Mouse (Mus musculus) liver, embryonic 15.5 days (tissue): ENCODE measurements around the gene Pecam1. TPM values are rescaled to one million over a fixed set of nuclear protein-coding genes. Genes with fewer than 3 reads are reported as not detected.
A peak's percentile ranks its signal among the peaks of the same experiment; 100 is the strongest.
"Not testable (repeated sequence)": the region's sequence is repeated elsewhere in the genome, so short reads cannot be mapped to it uniquely, and the experiment has no call there.

Experiments used
- ATAC-seq: fragments of 200-750 bp; cut with Nextera tagmentation; 2 replicates; pipeline ENCODE4 v1.8.0; 2017; ENCODE audit warnings: moderate number of reproducible peaks, mild to moderate bottlenecking, moderate library complexity; ENCODE audit not compliant: insufficient read depth
- H3K27ac ChIP-seq: fragments of 300-500 bp; sonication (generic); replicated peaks from 2 replicates; pipeline ENCODE4 v1.5.1; 2015; ENCODE audit warnings: mild to moderate bottlenecking, inconsistent platforms
- H3K27me3 ChIP-seq: fragments of 300-500 bp; sonication (generic); 2 replicates; pipeline ENCODE4 v1.6.1; 2015; ENCODE audit warnings: mild to moderate bottlenecking, inconsistent platforms
- H3K36me3 ChIP-seq: fragments of 300-500 bp; sonication (generic); replicated peaks from 2 replicates; pipeline ENCODE4 v1.6.1; 2015; ENCODE audit warnings: moderate library complexity, mild to moderate bottlenecking, inconsistent platforms
- H3K4me1 ChIP-seq: fragments of 300-500 bp; sonication (generic); replicated peaks from 2 replicates; pipeline ENCODE4 v1.6.1; 2015; ENCODE audit warnings: inconsistent platforms
- H3K4me2 ChIP-seq: fragments of 300-500 bp; sonication (generic); 2 replicates; pipeline ENCODE4 v1.6.1; 2015; ENCODE audit warnings: moderate library complexity, mild to moderate bottlenecking, inconsistent platforms
- H3K4me3 ChIP-seq: fragments of 300-500 bp; sonication (generic); replicated peaks from 2 replicates; pipeline ENCODE4 v1.5.1; 2015; ENCODE audit warnings: mild to moderate bottlenecking, inconsistent platforms
- H3K9ac ChIP-seq: fragments of 300-500 bp; sonication (generic); 2 replicates; pipeline ENCODE4 v1.6.1; 2015; ENCODE audit warnings: moderate library complexity, mild to moderate bottlenecking, inconsistent platforms
- H3K9me3 ChIP-seq: fragments of 300-500 bp; sonication (generic); replicated peaks from 2 replicates; pipeline ENCODE4 v1.6.1; 2016; ENCODE audit warnings: inconsistent platforms
- WGBS: fragments of 180-500 bp; shearing (Covaris S2); methylation state at CpG from one replicate; pipeline ENCODE4 v1.1.7; 2015; ENCODE audit warnings: mixed read lengths; ENCODE audit not compliant: insufficient replicate concordance; 5-methylcytosine and 5-hydroxymethylcytosine counted together
- polyA plus RNA-seq: library from polyadenylated mRNA; unstranded; fragments of >200 nt; fragmentation: Nextera tagmentation; extraction: Ambion mirVana; gene quantifications from 2 replicates; pipeline ENCODE4 v1.2.1, GENCODE M21; 2015

Gene Pecam1
- polyA plus RNA-seq, 1 experiment from 2014 or later: 7.0 TPM

DNA sequence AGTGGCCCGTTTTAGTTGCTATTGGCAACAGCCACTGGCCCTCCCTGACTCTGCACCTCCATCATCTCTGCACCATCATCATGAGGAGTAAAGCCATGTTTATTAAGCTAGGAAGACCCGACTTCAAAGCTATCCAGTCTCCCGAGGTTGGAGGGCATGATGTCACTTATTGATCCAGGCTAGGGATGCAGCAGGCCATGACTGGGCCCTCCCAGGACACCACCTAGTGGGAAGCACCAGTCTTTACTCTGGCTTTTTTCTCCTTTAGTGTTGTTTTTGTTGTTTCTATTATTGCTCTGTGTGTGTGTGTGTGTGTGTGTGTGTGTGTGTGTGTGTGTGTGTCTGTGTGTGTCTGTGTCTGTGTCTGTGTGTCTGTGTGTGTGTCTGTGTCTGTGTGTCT is 124.9 kb downstream of the Pecam1 start:
- ATAC-seq: no peak
- no peak overlapping the region for H3K4me3 ChIP-seq
- 35% methylated on average over 3 of the region's 3 CpGs for WGBS
- H3K9ac ChIP-seq: no peak overlapping the region
- no peaks in the 10 kb centered on the region for H3K36me3 ChIP-seq
- no peaks in the 10 kb centered on the region for H3K4me1 ChIP-seq
- H3K27ac ChIP-seq: no peak overlapping the region
- no peak overlapping the region for H3K4me2 ChIP-seq
- H3K27me3 ChIP-seq: no peaks in the 10 kb centered on the region
- no peaks in the 10 kb centered on the region for H3K9me3 ChIP-seq

DNA sequence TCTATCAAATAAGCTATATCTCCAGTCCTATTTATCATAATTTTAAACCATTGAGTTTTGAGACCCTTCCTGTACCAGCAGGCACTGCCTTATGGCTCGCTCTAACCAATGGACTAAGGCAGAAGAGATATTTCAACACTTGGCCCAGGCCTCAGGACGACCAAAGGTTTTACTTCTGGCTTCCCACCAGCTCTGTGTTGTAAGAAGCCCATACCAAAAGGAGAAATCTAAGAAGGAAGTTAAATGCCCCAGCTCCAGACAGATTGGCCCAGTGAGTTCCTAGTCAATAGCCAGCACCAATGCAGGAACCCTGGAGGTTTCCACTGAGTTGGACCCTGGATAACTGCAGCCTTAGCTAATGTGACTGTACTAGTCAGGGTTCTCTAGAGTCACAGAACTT is 126.8 kb downstream of the Pecam1 start:
- Histone ChIP-seq H3K4me2 (no peak overlapping the region), H3K27ac (no peak overlapping the region; the same call in 1 of the 2 replicates), H3K9me3 (no peaks in the 10 kb centered on the region), H3K9ac (no peak overlapping the region), H3K4me3 (no peak overlapping the region), H3K27me3 (0 out of 2 replicates have a peak, but pooled peaks cover 5% of the 10 kb centered on the region), H3K36me3 (no peaks in the 10 kb centered on the region), H3K4me1 (peaks cover 3% of the 10 kb centered on the region; the same call in 1 of the 2 replicates)
- 46% methylated on average over 2 of the region's 2 CpGs for WGBS
- ATAC-seq: no peak

- WGBS: 34% methylated on average over 8 of the region's 8 CpGs
- H3K9ac ChIP-seq: no peak overlapping the region
- H3K27ac ChIP-seq: no peak overlapping the region
- 0 out of 2 replicates have a peak, but pooled peaks cover 5% of the 10 kb centered on the region for H3K27me3 ChIP-seq
- peaks cover 3% of the 10 kb centered on the region; the same call in 1 of the 2 replicates for H3K4me1 ChIP-seq
- no peaks in the 10 kb centered on the region for H3K36me3 ChIP-seq
- no peak overlapping the region for H3K4me3 ChIP-seq
- H3K4me2 ChIP-seq: no peak overlapping the region
- ATAC-seq: no peak
- H3K9me3 ChIP-seq: no peaks in the 10 kb centered on the region
Measured at GRCm38 (mm10) chr11:106622056-106622455, 128.4 kb downstream of the Pecam1 start.

- not testable (repeated sequence) for H3K9me3 ChIP-seq, H3K36me3 ChIP-seq, H3K9ac ChIP-seq, ATAC-seq, H3K4me2 ChIP-seq, H3K27me3 ChIP-seq, H3K27ac ChIP-seq, H3K4me3 ChIP-seq
- 48% methylated on average over 4 of the region's 4 CpGs for WGBS
- H3K4me1 ChIP-seq: peaks cover 11% of the 10 kb centered on the region
Measured at GRCm38 (mm10) chr11:106618768-106619167, 131.7 kb downstream of the Pecam1 start.

DNA sequence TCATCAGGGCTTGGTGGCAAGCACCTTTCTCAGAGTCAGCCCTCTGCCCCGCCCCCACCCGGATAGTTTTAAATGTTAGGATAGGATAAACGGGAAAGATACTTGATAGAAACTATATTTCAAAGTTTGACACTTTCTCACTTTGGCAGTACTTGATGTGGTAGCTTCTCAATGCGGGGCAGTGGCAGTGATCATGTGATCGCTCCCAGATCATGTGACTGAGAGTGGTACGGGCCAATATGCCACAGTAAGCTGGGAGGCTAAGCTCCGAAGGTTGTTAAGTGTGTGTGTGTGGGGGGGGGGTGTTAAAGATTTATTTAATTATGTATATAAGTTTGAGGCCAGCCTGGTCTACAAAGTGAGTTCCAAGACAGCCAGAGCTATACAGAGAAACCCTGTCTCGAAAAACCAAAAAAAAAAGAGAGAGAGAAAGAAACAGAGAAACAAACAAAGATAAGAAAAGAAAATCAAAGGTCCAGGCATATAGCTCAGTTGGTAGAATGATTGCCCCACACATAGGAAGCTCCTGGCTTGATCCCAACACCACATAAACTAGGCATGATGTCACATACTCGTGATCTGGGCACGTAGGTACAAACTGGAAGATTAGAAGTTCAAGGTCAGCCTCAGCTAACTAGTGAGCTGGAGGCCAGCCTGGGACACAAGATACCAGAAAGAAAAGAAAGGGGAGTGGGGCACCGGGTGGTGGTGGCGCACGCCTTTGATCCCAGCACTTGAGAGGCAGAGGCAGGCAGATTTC is 132.4 kb downstream of the Pecam1 start:
- no peak overlapping the region for H3K4me2 ChIP-seq
- no peaks in the 10 kb centered on the region for H3K9me3 ChIP-seq
- ATAC-seq: no peak
- peaks cover 19% of the 10 kb centered on the region for H3K4me1 ChIP-seq
- no peaks in the 10 kb centered on the region for H3K36me3 ChIP-seq
- 0 out of 2 replicates have a peak, but pooled peaks cover 5% of the 10 kb centered on the region for H3K27me3 ChIP-seq
- H3K27ac ChIP-seq: no peak overlapping the region
- 65% methylated on average over 13 of the region's 13 CpGs for WGBS
- H3K4me3 ChIP-seq: no peak overlapping the region
- no peak overlapping the region for H3K9ac ChIP-seq

- Histone ChIP-seq H3K9me3 (no peaks in the 10 kb centered on the region), H3K27me3 (0 out of 2 replicates have a peak, but pooled peaks cover 5% of the 10 kb centered on the region), H3K9ac (no peak overlapping the region), H3K4me2 (no peak overlapping the region), H3K36me3 (no peaks in the 10 kb centered on the region), H3K4me3 (no peak overlapping the region), H3K4me1 (peaks cover 31% of the 10 kb centered on the region), H3K27ac (no peak overlapping the region)
- 58% methylated on average over 4 of the region's 4 CpGs for WGBS
- no peak for ATAC-seq
Measured at GRCm38 (mm10) chr11:106615561-106615960, 134.9 kb downstream of the Pecam1 start.

- no peak overlapping the region for H3K4me3 ChIP-seq
- H3K9ac ChIP-seq: no peak overlapping the region
- ATAC-seq: no peak
- H3K36me3 ChIP-seq: no peaks in the 10 kb centered on the region
- peak overlapping the region; percentile 38; the same call in 1 of the 2 replicates for H3K27ac ChIP-seq
- H3K27me3 ChIP-seq: no peaks in the 10 kb centered on the region
- no peak overlapping the region for H3K4me2 ChIP-seq
- WGBS: 34% methylated on average over 4 of the region's 4 CpGs
- H3K9me3 ChIP-seq: no peaks in the 10 kb centered on the region
- peaks cover 40% of the 10 kb centered on the region for H3K4me1 ChIP-seq
Measured at GRCm38 (mm10) chr11:106614339-106614645, 136.1 kb downstream of the Pecam1 start.

DNA sequence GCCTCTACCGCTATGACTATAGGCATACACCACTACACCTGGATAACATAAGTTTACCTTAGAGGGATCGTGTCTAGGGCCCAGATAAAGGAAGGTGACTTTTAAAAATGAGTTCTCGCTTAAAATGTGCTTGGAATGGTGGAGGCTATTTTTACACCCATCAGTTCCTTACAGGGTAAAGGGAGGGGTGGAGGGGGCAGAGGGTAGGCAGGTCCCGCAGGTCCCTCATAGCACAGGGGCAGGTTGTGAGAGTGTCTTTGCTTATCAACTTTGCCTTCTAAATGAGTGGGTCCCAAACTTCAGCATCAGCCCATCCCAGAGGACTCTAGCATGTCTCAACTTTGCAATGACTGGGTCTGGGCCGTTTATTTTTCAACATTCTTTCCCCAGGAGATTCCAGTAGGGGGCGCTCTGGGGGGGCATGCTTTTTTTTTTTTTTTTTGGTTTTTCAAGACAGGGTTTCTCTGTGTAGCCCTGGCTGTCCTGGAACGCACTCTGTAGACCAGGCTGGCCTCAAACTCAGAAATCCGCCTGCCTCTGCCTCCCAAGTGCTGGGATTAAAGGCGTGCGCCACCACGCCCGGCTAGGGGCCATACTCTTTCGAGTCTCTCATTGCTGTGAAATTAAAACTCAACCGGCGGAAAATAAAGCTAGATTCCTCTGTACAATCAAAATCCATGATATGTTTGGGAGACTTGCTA is 136.6 kb downstream of the Pecam1 start:
- peak overlapping the region; percentile 98 for H3K27ac ChIP-seq
- H3K9me3 ChIP-seq: no peaks in the 10 kb centered on the region
- ATAC-seq: no peak
- H3K4me2 ChIP-seq: peak overlapping the region; percentile 91
- peaks cover 41% of the 10 kb centered on the region for H3K4me1 ChIP-seq
- H3K4me3 ChIP-seq: peak overlapping the region; percentile 95
- H3K27me3 ChIP-seq: no peaks in the 10 kb centered on the region
- H3K36me3 ChIP-seq: no peaks in the 10 kb centered on the region
- H3K9ac ChIP-seq: peak overlapping the region; percentile 98
- 46% methylated on average over 15 of the region's 15 CpGs for WGBS

DNA sequence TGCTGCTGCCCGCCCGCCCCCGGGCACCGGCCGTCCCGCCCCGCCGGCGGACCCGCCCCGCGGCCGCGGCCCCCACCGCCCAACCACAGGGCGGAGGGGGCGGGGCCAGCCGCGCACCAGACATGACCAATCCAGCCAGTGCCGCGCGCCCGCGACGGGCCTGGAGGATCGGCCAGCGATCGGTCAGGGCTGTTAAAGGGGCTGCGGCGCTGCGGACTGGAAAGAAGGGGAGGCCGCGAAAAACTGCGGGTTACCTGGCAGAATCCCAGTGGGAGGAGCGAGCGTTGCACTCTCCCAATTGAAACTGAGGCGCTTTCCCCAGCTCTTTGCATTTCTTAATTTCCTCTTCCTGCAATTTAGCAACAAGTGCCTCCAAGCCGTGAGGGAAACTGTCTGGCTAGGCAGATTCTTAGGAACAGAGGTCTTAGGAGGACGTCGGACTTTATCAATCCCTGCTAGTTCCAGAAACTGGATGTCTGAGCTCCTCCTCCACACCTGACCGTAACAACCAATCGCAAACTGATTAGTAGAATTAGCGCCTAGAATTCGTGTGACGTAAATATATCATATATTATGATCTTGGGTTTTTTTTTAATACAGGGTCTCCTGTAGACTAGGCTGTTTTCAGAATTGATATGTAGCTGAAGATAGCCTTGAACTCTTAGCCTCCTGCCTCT is 137.3 kb downstream of the Pecam1 start, which contains the start of gene Tex2:
TSS of gene Tex2 (minus strand) at position 463 of the 677 bp plus-strand sequence.
- peak within 1 kb of the TSS; percentile 98 for H3K27ac ChIP-seq
- H3K9me3 ChIP-seq: no peaks in the 10 kb centered on the region
- under 1% methylated on average over 45 of the region's 45 CpGs for WGBS
- peak within 1 kb of the TSS; percentile 91 for H3K4me2 ChIP-seq
- peaks cover 41% of the 10 kb centered on the region for H3K4me1 ChIP-seq
- H3K9ac ChIP-seq: peak within 1 kb of the TSS; percentile 98
- no peaks in the 10 kb centered on the region for H3K36me3 ChIP-seq
- H3K27me3 ChIP-seq: no peaks in the 10 kb centered on the region
- ATAC-seq: peak; percentile 95
- H3K4me3 ChIP-seq: peak within 1 kb of the TSS; percentile 95

- ATAC-seq: peak; percentile 84
- Histone ChIP-seq H3K4me2 (peak overlapping the region; percentile 91), H3K4me1 (peaks cover 46% of the 10 kb centered on the region), H3K27me3 (no peaks in the 10 kb centered on the region), H3K9ac (peak overlapping the region; percentile 98), H3K9me3 (no peaks in the 10 kb centered on the region), H3K36me3 (no peaks in the 10 kb centered on the region), H3K27ac (peak overlapping the region; percentile 98), H3K4me3 (peak overlapping the region; percentile 95)
- under 1% methylated on average over 66 of the region's 67 CpGs for WGBS
Measured at GRCm38 (mm10) chr11:106612209-106612960, 138.0 kb downstream of the Pecam1 start.
